Mouse (Mus musculus) liver, postnatal 0 days (tissue): ENCODE measurements around the gene Apobec3.
A peak's percentile ranks its signal among the peaks of the same experiment; 100 is the strongest.

Experiments used
- CTCF ChIP-seq: sonication (generic); IDR thresholded peaks from 2 replicates; pipeline ENCODE4 v1.5.1; 2016; ENCODE audit warnings: antibody characterized with exemption, low read depth
- EP300 ChIP-seq: IDR thresholded peaks from 2 replicates; pipeline ENCODE4 v1.6.1; 2016; ENCODE audit warnings: antibody characterized with exemption, low read depth, mild to moderate bottlenecking

DNA sequence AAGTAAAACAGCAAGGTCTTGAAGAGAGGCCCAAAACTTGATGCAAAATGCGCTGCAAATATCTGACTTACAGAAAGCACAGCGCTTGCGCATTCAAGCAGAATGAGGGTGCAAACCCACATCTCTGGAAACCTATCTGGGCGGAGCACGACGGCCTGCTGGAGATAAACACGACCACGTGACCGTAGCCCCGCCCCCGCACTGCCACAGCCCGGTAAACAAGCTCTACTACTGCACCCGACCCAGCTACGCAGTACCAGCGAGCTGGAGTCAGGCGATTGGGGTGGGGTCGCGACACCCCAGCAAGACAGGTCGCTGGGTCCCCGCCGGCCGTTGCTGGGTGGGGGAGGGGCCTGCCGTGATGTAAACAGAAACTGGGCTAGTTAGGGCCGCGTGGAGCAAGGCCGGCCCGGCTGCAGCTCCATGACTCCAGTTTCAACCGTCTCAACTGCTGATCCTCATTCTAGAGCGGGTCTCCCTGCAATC lies 36.2 kb downstream of the Apobec3 start:
- no peak for TF ChIP-seq CTCF
- peak; percentile 82 for TF ChIP-seq EP300
